Mouse (Mus musculus) hindbrain, embryonic 14.5 days (tissue): ENCODE data around the gene Lrrc39. TPM values are rescaled to one million over a fixed set of nuclear protein-coding genes. Genes with fewer than 3 reads are reported as not detected.
"Not testable (repeated sequence)": the region's sequence is repeated elsewhere in the genome, so short reads cannot be mapped to it uniquely, and the experiment has no call there.

Experiments used
- ATAC-seq: fragments of 200-750 bp; cut with Nextera tagmentation; 2 replicates; pipeline ENCODE4 v1.8.0; 2017; ENCODE audit warnings: moderate number of reproducible peaks, mild to moderate bottlenecking, moderate TSS enrichment, moderate library complexity; ENCODE audit not compliant: low FRiP score
- DNase-seq: peaks from one replicate; pipeline ENCODE4 v3.0.0-alpha.2; 2015; ENCODE audit warnings: low spot score
- H3K27ac ChIP-seq: fragments of 300-500 bp; sonication (generic); 2 replicates; pipeline ENCODE4 v1.5.1; 2014; ENCODE audit warnings: mild to moderate bottlenecking, moderate library complexity
- H3K27me3 ChIP-seq: fragments of 300-500 bp; sonication (generic); 2 replicates; pipeline ENCODE4 v1.6.1; 2014; ENCODE audit warnings: mild to moderate bottlenecking, low read length, mixed read lengths; ENCODE audit not compliant: control insufficient read depth, insufficient read depth
- H3K36me3 ChIP-seq: fragments of 300-500 bp; sonication (generic); replicated peaks from 2 replicates; pipeline ENCODE4 v1.6.1; 2014; ENCODE audit not compliant: control insufficient read depth, insufficient read depth
- H3K4me1 ChIP-seq: fragments of 300-500 bp; sonication (generic); replicated peaks from 2 replicates; pipeline ENCODE4 v1.6.1; 2014; ENCODE audit warnings: antibody characterized with exemption, low read length, mixed read lengths; ENCODE audit not compliant: control insufficient read depth, insufficient read depth
- H3K4me2 ChIP-seq: fragments of 300-500 bp; sonication (generic); replicated peaks from 2 replicates; pipeline ENCODE4 v1.6.1; 2014; ENCODE audit warnings: mild to moderate bottlenecking, moderate library complexity
- H3K4me3 ChIP-seq: fragments of 300-500 bp; sonication (generic); replicated peaks from 2 replicates; pipeline ENCODE4 v1.5.1; 2014; ENCODE audit warnings: mild to moderate bottlenecking, low read length
- H3K9ac ChIP-seq: fragments of 300-500 bp; sonication (generic); 2 replicates; pipeline ENCODE4 v1.6.1; 2014
- H3K9me3 ChIP-seq: fragments of 300-500 bp; sonication (generic); 2 replicates; pipeline ENCODE4 v1.6.1; 2016; ENCODE audit warnings: low read length; ENCODE audit not compliant: control insufficient read depth
- WGBS: fragments of 180-500 bp; shearing (Covaris S2); extraction: QIAGEN DNeasy Blood & Tissue Kit; methylation state at CpG from one replicate; pipeline ENCODE4 v1.1.7; 2014; 5-methylcytosine and 5-hydroxymethylcytosine counted together
- polyA plus RNA-seq: library from polyadenylated mRNA; unstranded; fragments of >200 nt; fragmentation: Nextera tagmentation; extraction: Ambion mirVana; gene quantifications from 2 replicates; pipeline ENCODE4 v1.2.1, GENCODE M21; 2014

The Lrrc39 gene
- polyA plus RNA-seq, 1 experiment from 2014 or later, result 0.39 TPM

DNA sequence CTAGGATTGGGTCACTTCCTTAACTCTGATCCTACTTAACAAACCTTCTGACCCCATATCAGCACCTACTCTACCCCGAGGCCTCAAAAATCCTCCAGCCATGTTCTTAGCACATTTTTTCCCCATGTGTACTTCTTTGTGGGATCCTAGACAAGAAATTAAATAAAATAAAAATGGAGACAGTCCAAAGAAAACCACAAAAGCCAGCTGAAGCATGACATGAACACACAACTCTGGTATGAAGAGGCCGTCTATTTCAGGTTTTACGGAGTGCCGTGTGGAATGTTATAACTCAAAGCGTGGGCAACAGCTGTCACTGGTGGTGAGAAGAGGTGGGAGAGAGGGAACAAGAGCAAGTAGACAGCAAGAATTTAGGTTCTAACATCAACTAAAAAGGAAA, 11.4 kb upstream of the Lrrc39 start:
- Histone ChIP-seq H3K9ac (no peak overlapping the region), H3K4me1 (no peaks in the 10 kb centered on the region), H3K27ac (no peak overlapping the region), H3K27me3 (no peaks in the 10 kb centered on the region), H3K36me3 (peaks cover 29% of the 10 kb centered on the region), H3K4me2 (no peak overlapping the region), H3K9me3 (no peaks in the 10 kb centered on the region), H3K4me3 (no peak overlapping the region)
- no peak for DNase-seq
- ATAC-seq, result no peak
- 95% methylated on average over 5 of the region's 5 CpGs for WGBS

DNA sequence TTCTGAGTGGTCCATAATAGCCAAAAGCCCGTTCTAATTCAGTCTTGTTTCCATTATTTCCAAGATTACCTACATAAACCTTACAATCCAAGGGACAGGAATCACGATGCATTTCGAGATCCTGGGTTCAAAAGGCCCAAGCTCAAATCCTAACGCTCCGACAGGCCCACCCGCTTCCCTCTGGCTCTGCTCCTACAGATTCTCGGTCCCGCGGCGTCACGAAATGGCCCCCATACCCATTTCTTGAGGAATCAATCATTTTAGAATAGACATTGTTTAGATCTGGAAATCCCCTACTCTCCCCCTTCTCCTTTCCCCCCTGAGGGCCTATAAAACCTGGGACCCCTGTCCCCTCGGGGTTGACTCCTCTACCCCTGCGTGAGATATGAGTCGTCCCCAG, 1.5 kb upstream of the Lrrc39 start:
- not testable (repeated sequence) for ATAC-seq, H3K27me3 ChIP-seq, H3K27ac ChIP-seq, H3K9ac ChIP-seq, H3K4me3 ChIP-seq, DNase-seq, H3K4me2 ChIP-seq, H3K4me1 ChIP-seq, H3K36me3 ChIP-seq, H3K9me3 ChIP-seq
- WGBS, result 96% methylated on average over 13 of the region's 14 CpGs

DNA sequence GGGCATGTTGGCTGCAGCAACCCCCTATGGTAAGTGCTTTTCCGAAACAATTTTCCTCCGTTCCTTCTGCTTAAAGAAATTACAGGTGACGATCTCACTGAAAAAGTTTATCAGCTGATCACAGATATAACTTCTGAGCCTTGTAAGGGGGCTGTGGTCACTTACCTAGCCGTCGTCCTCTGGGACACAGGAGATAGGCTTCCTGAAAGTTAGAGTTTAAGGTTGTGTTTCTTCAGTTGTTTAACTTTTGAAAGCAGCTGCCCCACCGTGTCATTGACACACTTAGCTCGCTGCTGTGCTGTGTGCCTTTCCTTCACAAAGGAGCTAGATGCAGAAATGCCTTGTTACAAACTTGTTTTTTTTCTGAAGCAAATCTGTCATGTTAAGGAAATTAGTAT, 321 bp downstream of the Lrrc39 start:
- Histone ChIP-seq H3K4me2 (no peak overlapping the region), H3K4me1 (no peaks in the 10 kb centered on the region), H3K9me3 (no peaks in the 10 kb centered on the region), H3K9ac (no peak overlapping the region), H3K27me3 (no peaks in the 10 kb centered on the region), H3K4me3 (no peak overlapping the region), H3K36me3 (no peaks in the 10 kb centered on the region), H3K27ac (no peak overlapping the region)
- no peak for DNase-seq
- no peak for ATAC-seq
- 82% methylated on average over 7 of the region's 7 CpGs for WGBS

- WGBS, result 80% methylated on average over 2 of the region's 2 CpGs
- no peaks in the 10 kb centered on the region for H3K4me1 ChIP-seq
- no peak overlapping the region for H3K4me2 ChIP-seq
- no peaks in the 10 kb centered on the region for H3K9me3 ChIP-seq
- H3K27me3 ChIP-seq, result no peaks in the 10 kb centered on the region
- no peak for DNase-seq
- H3K9ac ChIP-seq, result no peak overlapping the region
- no peak overlapping the region for H3K4me3 ChIP-seq
- ATAC-seq, result no peak
- H3K27ac ChIP-seq, result no peak overlapping the region
- no peaks in the 10 kb centered on the region for H3K36me3 ChIP-seq
Observed at GRCm38 (mm10) chr3:116570628-116571027, 7.9 kb downstream of the Lrrc39 start.

DNA sequence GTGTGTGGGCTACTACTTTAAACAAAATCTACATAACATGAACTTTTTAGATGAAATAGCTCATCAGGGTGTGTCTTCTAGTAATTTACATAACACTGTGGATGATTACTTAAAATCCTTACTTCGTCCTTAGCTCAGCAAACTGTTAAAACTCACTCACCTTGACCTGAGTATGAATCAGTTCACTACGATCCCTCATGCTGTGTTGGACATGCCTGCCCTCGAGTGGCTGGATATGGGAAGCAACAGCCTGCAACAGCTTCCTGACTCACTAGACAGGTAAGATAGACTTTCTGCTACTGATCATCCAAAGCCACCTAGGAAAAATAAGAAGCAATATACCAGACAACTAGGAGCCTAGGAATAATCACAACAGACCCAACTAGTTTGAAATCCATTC, 14.5 kb downstream of the Lrrc39 start:
- H3K9ac ChIP-seq, result no peak overlapping the region
- 72% methylated on average over 3 of the region's 3 CpGs for WGBS
- no peaks in the 10 kb centered on the region for H3K27me3 ChIP-seq
- H3K4me2 ChIP-seq, result no peak overlapping the region
- H3K4me3 ChIP-seq, result no peak overlapping the region
- peaks cover 25% of the 10 kb centered on the region for H3K36me3 ChIP-seq
- no peaks in the 10 kb centered on the region for H3K9me3 ChIP-seq
- H3K4me1 ChIP-seq, result no peaks in the 10 kb centered on the region
- ATAC-seq (no peak), DNase-seq (no peak)
- no peak overlapping the region for H3K27ac ChIP-seq

DNA sequence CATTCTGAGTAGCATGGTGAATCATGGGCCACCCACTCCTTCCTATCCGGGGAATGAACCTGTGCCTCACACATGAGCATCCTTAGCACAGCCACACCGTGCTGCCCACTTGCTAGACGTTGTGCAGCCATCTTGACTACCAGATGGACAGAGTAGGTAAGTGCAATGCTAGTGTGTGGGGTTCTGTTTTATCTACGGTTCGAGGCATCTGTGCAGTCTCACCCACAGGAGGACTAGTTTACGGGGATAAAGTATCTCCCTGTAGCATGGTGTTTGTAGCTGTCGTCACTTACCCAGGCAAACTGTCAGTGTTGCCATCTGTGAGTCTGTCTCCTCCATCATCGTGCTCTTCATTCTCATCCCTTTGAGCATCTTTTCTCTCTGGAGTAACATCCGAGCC, 19.4 kb downstream of the Lrrc39 start:
- Histone ChIP-seq H3K9ac (no peak overlapping the region), H3K4me1 (no peaks in the 10 kb centered on the region), H3K4me3 (no peak overlapping the region), H3K36me3 (peaks cover 72% of the 10 kb centered on the region), H3K4me2 (no peak overlapping the region), H3K27ac (no peak overlapping the region), H3K27me3 (no peaks in the 10 kb centered on the region), H3K9me3 (no peaks in the 10 kb centered on the region)
- no peak for ATAC-seq
- 99% methylated on average over 9 of the region's 9 CpGs for WGBS
- no peak for DNase-seq

DNA sequence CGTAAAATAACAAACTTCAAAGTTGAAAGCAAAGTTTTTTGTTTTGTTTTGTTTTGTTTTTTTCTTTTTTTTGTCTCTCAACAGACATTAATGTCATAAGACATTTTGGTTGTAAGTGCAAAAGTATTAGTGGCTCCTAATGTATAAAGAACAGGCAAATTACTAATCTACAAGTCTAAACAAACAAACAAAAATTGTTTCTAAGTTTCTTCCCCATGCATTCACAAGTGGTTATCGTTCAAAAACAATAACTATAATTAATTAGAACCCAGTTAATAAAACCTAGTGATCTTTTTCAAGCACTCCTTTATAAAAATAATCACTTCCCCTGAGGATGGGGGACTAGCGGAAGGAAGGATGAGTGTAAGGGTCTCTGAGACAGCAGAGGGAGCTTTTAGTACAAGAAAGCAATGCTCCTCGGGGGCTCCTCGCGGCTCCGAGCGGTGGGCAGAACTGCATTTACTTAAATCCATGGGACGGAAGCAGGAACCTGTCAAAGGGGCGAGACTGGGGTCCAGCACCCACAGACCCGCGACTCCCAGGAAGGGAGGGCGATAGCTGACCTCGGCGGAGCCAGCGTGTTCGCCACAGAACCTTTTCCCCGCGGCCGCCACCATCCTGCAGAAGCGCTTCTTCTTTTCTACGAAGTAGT, 31.4 kb downstream of the Lrrc39 start:
- 2% methylated on average over 22 of the region's 22 CpGs for WGBS
- Histone ChIP-seq H3K36me3 (peaks cover 26% of the 10 kb centered on the region), H3K27me3 (no peaks in the 10 kb centered on the region), H3K4me1 (peaks cover 8% of the 10 kb centered on the region; the same call in 1 of the 2 replicates), H3K27ac (peak overlapping the region; percentile 72), H3K9ac (peak overlapping the region; percentile 71), H3K4me3 (peak overlapping the region; percentile 68), H3K9me3 (no peaks in the 10 kb centered on the region), H3K4me2 (peak overlapping the region; percentile 47)
- DNase-seq, result peak; percentile 69
- peak; percentile 82 for ATAC-seq

GRCm38 (mm10) chr3:116594728-116595602, 32.2 kb downstream of the Lrrc39 start, which contains the start of gene Sass6:
Gene Sass6, plus strand, starts transcription at chr3:116594982.
- peak; percentile 99 for DNase-seq
- peak within 1 kb of the TSS; percentile 72 for H3K27ac ChIP-seq
- under 1% methylated on average over 65 of the region's 65 CpGs for WGBS
- ATAC-seq, result peak; percentile 97
- peaks cover 8% of the 10 kb centered on the region; the same call in 1 of the 2 replicates for H3K4me1 ChIP-seq
- peak within 1 kb of the TSS; percentile 71 for H3K9ac ChIP-seq
- H3K9me3 ChIP-seq, result no peaks in the 10 kb centered on the region
- H3K27me3 ChIP-seq, result no peaks in the 10 kb centered on the region
- peaks cover 19% of the 10 kb centered on the region for H3K36me3 ChIP-seq
- peak within 1 kb of the TSS; percentile 70 for H3K4me2 ChIP-seq
- peak within 1 kb of the TSS; percentile 68 for H3K4me3 ChIP-seq

DNA sequence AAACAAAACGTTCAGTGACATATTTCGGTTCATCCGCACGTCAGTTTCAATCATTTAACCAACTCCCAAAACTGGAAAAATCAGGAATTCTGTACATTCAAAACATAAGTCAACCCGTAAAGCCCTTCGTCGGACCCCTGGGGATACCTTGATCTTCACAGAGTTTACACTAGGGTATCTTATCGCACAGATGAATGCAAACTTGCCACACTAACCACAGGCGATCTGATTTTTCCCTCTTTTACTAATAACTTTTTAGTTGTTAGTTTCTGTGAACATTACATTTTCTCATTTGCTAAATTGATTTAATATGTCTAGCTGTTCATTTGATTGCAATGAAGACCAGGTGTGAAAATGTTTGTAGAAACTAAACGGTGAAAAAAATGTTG, 32.8 kb downstream of the Lrrc39 start:
- peaks cover 8% of the 10 kb centered on the region; the same call in 1 of the 2 replicates for H3K4me1 ChIP-seq
- DNase-seq (no peak), ATAC-seq (no peak)
- 11% methylated on average over 10 of the region's 10 CpGs for WGBS
- peak overlapping the region; percentile 70 for H3K4me2 ChIP-seq
- H3K9ac ChIP-seq, result peak overlapping the region; percentile 71
- H3K36me3 ChIP-seq, result peaks cover 13% of the 10 kb centered on the region
- no peaks in the 10 kb centered on the region for H3K27me3 ChIP-seq
- no peaks in the 10 kb centered on the region for H3K9me3 ChIP-seq
- H3K4me3 ChIP-seq, result peak overlapping the region; percentile 68
- no peak overlapping the region for H3K27ac ChIP-seq
